Mouse (Mus musculus): ENCODE results near the gene Plin4.
"Not testable (repeated sequence)": the region's sequence is repeated elsewhere in the genome, so short reads cannot be mapped to it uniquely, and the experiment has no call there.

The Plin4 gene

DNA sequence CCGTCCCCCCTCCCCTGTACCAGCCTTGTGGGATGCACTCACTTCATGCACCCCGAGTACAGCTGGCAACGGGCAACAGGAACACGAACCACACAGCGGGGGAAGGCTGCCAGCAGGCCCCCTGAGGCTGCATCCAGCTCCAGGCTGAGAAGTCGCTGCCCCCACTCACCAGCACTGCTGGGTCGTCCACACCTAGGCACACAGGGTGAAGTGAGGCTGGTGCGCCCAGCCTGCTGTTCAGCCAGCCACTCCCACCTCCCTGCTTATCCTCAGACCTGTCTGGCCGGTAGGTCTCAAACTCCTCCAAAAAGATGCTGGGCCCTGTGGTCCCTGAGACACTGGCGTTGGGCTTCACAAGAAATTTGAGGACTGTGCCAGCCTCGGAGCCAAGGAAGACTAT, 16.6 kb upstream of the Plin4 start:
- DNase-seq (ENCODE audit: low spot score): no peak

DNA sequence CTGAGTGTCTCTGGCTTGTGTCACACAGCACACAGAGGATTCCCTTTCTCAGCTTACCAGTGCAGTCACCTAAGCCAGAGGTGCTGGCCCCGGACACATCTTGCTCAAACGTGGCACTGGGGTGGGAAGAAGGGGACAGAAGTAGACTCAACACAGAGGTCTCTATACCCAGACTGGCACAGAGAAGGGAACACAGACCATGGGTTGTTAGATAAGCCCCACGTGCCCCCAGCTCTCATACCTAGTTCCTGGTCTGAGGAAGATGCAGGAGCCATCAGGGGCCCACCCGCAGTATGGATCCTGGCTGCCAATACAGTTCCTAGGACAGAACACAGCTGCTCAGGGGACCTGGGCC, 15.7 kb upstream of the Plin4 start:
- DNase-seq (ENCODE audit: low spot score): no peak

DNA sequence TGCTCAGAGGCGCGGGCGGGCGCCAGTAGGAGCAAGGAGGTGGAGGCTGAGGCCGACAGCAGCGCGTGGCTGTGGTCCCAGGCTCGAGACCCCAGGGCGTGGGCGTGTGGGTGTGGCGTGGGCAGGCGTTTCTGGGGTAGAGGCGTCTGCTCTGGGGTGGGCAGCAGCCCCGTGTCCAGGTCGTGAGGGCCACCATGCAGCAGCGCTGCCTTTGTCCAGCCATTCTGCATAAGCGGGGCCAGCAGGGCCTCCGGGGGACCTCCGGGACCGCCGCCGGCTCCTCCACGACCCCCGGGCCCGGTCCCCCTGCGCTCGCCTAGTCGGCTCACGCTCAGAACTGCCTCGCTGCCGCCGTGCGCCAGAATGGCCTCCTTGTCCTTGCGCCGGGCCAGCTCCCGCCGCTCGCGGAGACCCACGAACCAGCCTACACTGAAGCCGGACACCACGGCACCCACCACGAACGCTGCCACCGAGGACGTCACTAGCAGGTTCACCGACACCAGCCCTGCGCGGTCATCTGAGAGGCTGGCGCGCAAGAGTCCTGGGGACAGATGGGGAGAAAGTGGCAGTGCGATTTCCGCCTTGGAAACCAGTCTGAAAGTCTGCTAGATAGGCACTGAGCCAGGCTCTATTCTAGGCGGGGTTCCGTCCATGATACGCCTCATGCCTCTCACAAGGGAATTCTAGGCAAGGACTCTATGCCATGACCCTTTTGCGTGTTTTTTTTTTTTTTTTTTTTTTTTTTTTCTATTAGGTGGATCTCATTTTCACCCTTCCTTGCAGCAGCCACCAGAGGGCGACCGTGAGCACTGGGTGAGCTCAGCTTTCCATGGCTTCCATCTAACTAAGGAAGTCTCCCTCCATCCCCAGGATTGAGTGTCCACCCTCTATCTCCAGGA, 15.0 kb upstream of the Plin4 start:
- peak; percentile 21 for DNase-seq (ENCODE audit: low spot score)

DNA sequence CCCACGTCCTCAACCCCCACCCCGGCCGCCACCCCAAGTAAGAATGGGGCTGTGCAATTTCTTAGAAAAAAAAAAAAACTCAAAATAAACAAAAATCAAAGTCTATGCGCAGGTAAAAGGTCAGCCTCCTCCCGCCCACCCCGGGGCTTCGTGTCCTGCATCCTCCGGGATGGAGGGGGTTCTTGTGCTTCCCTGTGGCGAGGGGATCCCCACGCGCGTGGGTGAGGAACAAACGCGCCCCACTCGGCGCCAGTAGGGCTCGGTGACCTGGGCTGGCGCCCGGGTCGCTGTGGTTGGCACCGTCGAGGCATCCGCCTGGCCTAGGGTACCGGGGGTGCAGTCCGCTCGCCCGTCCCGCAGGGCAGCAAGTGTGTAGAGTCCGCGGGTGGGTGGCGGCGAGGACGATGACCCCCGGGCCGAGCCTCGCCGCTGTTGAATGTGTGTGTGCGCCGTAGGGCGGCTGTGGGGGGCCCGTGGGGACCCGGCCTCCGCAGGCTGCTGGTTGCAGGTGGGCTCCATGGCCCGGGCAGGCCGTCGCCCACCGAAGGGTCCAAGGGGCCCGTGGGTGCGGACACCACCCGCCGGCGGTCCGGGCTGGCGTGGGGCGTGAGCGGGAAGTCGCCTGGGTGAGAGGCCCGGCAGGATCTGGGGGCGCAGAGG, 14.2 kb upstream of the Plin4 start:
- no peak for DNase-seq (ENCODE audit: low spot score)

DNA sequence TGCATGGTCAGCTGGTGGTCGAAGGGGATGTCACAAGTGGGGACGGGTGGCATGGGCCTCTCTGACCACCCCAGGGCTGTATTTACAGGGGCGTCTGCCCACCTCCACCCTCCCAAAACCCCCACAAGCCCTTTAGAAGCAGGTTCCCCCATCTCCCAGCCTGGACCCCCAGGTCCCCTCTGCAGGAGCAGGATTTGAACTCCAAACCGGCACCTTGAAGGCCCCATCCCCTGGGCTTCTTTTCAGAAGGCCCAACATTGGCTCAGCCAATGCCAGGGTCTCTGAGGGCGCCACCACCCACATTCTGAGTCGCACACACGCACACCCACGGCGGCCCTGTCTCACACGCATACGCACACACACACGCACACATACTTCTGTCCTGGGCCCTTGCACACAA, 13.6 kb upstream of the Plin4 start:
- no peak for DNase-seq (ENCODE audit: low spot score)

DNA sequence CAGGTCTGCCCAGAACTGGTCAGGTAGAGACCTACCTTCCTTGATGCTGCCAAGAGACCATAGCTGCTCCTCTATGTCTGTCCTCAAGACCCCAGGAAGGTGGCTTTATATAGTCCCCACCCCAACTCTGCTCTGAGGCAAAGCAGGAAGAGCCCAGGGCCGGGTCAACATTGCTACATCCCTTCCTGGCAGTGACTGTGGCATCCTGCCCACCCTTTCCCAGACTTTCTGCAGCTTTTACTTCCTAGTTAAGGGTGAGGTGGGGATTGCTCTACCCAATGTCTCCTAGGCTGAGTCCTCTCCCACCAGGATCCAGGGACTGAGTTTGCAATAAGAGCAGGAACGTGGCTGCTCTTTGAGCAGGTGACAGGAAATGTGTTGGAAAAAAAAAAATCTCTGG, 12.2 kb upstream of the Plin4 start, which contains the start of gene Lrg1:
Gene Lrg1, minus strand, starts transcription at position 176 of the 400 bp plus-strand sequence.
- DNase-seq (ENCODE audit: low spot score): no peak

DNA sequence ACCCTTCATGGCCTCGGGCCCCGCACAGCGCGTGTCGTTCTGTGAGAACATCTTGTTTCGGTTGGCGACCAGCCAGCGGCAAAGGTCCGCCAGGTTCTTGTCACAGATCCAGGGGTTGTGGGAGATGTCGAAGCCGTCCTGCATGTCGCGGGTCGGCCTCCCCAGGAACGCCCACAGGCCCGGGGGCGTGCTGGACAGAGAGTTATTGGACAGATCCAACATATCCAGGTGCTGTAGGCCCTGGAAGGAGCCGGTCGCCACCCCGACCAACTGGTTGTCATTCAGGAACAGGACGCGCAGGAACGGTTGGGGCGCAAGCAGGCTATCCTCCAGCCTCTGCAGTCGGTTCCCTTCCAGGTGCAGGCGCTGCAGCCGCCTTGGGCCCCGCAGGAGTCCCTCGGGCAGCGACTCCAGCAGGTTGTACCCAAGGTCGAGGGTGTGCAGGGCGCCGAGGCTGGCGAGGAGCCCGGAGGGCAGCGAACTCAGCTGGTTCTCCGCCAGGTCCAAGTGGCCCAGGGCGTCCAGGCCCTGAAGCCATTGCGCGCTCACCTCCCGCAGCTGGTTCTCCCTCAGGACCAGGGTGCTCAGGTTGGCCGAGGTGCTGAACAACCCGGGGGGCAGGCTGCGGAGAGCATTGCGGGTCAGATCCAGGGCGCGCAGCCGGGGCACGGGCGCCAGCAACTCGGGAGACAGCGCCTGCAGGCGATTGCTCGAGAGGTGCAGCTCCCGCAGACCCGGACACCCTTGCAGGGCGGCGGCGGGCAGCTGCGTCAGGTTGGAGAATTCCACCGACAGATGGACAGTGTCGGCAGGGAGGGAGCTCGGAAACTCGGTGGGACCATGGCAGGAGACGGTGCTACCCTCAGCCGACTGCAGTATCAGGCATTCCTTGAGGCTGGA, 10.6 kb upstream of the Plin4 start:
- DNase-seq (ENCODE audit: low spot score): no peak

DNA sequence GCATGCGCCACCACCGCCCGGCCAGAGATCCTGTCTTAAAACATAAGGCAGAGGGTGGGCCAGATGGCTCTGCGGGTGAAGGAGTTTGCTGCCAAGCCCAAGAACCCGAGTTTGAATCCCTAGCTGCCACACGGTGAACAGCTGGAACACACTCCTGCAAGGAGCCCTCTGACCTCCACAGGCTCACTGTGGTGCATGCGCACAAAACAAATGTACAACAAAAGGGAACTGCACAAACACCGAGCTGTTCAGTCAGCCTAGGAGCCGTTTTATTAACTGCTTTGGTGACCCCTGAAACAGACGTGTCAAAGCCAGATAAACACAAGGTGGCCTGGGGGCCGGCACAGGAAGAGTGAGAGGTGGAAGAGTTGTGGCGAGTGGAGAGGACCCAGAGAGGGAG, 9.8 kb upstream of the Plin4 start:
- no peak for DNase-seq (ENCODE audit: low spot score)

DNA sequence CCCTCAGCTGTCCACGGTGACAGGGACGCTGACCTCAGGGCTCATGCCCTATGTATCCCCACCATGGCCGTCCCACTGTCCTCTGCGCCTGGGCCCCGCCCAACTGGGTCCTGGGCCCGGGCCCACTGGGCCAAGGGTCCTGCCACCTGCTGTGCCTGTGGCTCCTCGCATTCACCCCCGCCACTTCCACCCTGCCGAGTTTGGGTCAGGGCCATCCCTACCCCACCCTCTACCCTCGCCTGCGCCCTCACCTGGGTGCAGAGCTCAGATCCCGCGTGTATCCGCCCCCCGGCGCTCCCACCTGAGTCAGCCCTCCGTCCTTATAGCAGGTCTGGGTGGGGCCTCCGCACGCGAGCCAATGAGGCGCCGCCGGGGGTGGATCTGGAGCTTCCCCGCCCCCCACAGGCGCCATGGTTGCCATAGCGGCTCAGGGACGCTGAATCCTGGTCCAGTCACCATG, 7.7 kb upstream of the Plin4 start, which contains the start of gene Plin5:
Gene Plin5, minus strand, starts transcription at position 346 of the 460 bp plus-strand sequence.
- no peak for DNase-seq (ENCODE audit: low spot score)

DNA sequence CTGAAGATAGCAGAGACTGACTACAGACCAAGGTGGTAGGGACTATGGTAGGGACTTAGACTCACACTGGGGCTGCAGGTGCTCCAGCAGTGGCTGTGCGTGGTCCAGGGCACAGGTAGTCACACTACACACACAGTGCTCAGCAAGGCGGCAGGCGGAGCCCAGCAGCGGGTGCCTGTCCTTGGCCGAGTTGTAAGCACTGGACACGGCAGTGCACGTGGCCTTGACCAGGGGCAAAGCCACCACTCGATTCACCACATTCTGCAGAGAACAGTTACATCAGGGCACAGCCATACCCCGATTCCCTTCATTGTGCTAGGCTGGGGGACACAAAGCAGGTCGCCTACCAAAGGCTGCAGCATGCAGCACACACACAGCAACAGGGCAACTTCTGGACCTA, 6.6 kb upstream of the Plin4 start:
- DNase-seq (ENCODE audit: low spot score): no peak

DNA sequence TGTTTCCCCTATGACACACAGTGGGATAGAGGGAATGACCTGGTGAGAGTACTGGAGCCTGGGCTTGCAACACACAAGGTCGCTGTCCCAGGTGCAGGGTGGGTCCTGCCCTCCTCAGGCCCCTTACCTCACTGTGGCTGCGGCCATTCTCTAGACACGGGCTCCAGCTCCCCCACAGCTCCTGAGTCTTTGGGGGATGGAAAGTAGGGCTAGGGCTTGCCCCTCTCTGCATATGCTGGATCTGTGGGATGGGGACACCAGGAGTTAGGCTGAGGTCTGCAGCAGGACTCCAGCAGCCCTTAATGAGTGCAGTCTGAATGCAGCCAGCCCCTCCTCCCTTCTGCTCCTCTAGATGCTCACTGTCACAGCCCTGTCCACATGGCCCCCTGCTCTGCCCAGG, 3.1 kb upstream of the Plin4 start:
- DNase-seq (ENCODE audit: low spot score): no peak

DNA sequence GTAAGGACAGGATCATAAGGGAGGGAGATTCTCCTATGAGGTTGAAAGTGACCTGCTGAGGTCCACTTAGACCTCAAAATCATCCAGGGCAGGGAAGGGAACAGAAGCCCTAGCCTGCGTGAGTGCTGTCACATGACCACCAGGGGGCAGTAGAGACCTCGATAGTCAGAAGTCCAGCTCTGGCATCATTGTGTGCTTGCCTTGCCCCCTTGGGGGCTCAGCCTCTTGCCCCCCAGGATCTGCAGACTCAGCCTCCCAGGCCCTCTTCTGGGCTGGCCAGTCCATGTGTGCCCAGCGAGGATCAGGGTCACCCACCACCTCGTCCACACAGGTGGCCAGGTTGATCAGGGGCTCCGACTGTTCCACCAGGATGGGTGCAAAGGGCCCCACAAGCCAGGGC, 2.3 kb upstream of the Plin4 start:
- DNase-seq (ENCODE audit: low spot score): peak; percentile 53

DNA sequence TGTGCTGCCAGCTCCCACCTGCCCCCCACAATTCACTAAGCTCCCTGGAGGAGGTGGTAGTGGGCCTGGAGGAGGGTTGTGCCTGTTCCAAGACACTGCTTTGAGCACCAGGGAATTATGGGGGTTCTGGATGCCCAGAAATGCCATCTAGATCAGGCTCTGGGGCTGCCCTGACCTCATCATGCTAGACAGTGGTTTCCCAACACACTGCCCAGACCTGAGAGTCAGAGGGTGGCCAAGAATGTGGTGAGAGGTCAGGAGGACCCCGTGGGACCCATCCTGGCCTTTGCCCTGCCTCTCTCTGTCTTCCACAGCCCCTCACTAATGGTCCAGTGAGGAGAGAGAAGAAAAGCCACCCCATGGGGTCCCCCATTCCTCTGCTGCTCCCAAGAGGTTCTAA, 1.4 kb upstream of the Plin4 start:
- DNase-seq (ENCODE audit: low spot score): no peak

DNA sequence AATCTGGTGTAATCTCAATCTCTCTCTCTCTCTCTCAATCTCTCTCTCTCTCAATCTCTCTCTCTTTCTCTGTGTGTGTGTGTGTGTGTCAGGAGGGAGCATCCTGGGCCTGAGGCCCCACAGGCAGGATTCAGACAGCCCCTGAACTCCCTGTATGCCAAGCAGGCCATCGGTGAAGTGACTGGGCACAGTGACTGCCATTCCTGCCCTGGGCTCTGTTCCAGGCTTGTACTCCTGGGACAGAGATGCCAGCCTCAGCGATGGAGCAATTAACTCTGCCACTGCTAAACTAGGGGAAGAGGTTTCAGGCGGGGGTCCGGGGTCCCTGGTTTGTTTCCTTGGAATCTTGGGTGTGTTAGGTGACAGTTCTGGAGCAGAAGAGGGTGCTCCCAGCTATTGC, 968 bp upstream of the Plin4 start:
- no peak for DNase-seq (ENCODE audit: low spot score)

DNA sequence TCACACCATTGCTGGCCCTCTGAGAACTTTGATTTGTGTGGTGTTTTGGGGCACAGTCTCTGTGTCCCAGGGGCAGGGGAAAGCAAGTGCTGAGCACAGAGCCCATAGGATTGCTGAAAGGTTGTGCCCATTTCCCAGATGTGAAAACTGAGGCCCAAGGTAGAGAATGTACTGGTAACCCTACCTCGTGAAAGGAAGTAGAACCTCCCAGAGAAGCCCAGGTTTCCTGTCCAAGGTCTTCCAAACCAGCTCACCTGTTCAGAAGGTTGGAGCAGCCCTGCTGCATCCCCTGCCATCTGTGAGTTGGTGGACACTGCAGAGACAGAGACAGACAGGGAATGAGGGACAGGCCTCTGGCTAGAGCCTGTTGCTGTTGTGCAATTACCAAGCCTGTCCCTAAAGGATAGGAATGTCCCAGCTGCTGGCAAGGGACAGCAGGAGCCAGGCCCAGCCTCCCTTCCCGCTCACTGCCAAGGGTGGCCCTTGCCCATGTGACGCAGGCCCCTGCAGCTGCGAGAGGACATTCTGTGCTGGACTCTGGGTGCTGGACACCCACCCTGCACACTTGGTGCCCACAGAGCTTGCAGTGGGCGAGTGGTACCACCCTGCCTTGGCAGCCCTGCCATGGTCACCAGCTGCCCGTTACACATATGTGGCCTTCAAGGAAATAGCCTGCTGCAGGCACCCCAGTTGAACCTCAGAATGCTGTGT, 1.1 kb downstream of the Plin4 start:
- no peak for DNase-seq (ENCODE audit: low spot score)

DNA sequence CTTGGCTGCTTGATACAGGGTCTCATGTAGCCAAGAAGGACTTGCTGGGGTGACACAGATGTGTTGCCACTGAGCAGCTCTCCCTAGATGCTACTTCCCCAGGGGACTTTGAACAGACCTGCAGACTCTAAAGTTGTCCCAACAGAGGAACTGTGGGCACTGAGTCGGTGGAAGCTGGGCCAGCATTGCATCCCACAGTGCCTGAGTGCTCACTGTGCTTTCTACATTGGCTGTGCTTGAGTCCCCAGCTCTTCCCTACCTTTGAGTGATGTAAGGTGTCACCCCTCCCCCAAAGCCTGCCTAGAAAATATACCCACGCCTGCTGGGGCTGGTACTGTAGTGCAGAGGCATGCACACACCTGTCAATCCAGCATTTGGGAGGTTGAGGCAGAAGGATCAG, 1.9 kb downstream of the Plin4 start:
- no peak for DNase-seq (ENCODE audit: low spot score)

DNA sequence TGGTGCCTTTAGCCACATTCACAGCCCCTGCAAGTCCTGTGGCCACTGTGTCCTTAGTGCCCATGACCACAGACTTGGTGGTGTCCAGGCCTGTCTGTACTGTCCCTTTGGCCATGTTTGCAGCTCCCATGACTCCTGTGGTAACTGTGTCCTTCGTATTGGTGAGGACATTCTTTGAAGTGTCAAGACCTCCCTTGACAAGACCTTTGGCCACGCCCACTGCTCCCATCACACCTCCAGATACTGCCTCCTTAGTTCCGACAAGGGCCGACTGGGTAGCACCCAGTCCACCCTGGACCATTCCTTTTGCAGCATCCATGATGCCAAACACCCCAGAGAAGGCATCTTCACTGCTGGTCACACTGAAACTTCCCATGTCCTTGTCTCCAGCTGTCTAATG, 2.6 kb downstream of the Plin4 start:
- no peak for DNase-seq (ENCODE audit: low spot score)

DNA sequence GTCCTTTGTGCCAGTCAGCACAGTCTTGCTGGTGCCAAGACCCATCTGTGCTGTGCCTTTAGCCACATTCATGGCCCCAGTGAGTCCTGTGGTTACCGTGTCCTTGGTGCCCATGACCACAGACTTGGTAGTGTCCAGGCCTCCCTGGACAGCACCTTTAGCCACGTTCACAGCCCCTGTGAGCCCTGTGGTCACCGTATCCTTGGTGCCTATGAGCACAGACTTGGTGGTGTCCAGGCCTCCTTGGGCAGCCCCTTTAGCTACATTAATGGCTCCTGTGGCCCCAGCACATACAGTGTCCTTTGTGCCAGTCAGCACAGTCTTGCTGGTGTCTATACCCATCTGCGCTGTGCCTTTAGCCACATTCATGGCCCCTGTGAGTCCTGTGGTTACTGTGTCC, 3.2 kb downstream of the Plin4 start:
- DNase-seq (ENCODE audit: low spot score): not testable (repeated sequence)

DNA sequence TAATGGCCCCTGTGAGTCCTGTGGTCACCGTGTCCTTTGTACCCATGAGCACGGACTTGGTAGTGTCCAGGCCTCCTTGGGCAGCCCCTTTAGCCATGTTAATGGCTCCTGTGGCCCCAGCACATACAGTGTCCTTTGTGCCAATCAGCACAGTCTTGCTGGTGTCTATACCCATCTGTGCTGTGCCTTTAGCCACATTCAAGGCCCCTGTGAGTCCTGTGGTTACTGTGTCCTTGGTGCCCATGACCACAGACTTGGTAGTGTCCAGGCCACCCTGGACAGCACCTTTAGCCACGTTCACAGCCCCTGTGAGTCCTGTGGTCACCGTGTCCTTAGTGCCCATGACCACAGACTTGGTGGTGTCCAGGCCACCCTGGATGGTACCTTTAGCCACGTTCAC, 4.8 kb downstream of the Plin4 start:
- DNase-seq (ENCODE audit: low spot score): not testable (repeated sequence)

DNA sequence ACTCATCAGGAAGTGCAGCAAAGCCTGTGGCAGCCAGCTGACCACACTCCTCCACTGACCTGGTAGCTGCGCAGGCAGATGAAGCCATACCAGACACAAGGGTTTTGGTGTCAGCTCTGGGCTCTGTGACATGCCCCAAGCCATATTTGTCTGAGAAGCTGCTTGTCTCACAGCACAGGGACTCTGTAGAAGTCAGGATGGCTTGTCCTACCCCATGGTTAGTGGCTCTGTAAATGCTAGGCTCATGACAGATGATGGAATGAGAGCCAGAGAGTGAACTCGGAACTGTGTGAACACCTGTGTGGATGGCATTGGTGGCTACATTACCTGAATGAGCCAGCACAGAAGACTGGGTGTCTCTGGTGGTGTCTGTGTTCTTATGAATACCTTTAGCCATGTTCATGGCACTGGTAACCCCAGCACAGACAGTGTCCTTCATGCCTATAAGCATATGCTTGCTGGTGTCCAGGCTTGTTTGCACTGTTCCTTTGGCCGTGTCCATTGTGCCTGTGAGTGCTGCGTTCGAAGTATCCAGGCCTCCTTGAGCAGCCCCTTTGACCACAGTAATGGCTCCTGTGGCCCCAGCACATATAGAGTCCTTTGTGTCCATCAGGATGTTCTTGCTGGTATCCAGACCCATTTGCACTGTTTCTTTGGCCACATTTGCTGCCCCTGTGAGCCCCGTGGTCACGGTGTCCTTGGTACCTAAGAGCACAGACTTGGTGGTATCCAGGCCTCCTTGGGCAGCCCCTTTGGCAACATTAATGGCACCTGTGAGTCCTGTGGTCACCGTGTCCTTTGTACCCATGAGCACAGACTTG, 5.9 kb downstream of the Plin4 start:
- no peak for DNase-seq (ENCODE audit: low spot score)

DNA sequence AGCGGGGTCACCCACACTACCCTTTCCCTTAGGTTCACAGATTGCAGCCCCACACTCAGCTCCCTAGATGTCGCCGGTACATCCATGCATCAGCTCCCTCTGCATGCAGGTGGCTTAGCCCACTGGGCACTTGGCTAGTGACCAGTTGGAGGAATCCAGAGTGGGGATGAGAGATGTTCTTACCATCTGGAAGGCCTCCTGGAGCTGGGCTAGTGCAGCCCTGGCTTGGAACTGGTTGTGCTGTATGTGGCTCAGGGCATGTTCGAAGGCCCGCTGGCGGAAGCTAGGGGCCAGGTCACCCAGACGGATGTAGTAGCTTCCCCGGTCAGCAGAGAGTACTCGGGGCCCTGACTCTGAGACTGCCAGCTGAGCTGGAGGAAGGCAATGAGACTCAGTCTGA, 6.7 kb downstream of the Plin4 start:
- DNase-seq (ENCODE audit: low spot score): no peak

Data from spleen, adult 12 weeks (tissue).